Mouse (Mus musculus) right cerebral cortex, postnatal 10 days (tissue): Measurements from ENCODE around the gene 6430531B16Rik.

Experiments used
- DNase-seq, 2 experiments: peaks; one replicate each; pipeline ENCODE4 v3.0.0; 2021; ENCODE audit warnings: low spot score in 2 of 2

6430531B16Rik gene

GRCm38 (mm10) chr7:139978278-139978892 lies at the start of gene 6430531B16Rik:
6430531B16Rik (minus strand) TSS chr7:139978755.
- peak; percentile 94 to 95 for DNase-seq

- DNase-seq, result peak in 1 of 2 experiments; percentile 15
These were observed 32.8 kb upstream of the 6430531B16Rik start for GRCm38 (mm10) chr7:140011336-140011735.

GRCm38 (mm10) chr7:140007781-140008180 lies 29.2 kb upstream of the 6430531B16Rik start:
- DNase-seq, result peak; percentile 14 to 15

GRCm38 (mm10) chr7:140006861-140007611 lies 28.5 kb upstream of the 6430531B16Rik start:
- DNase-seq, result peak in 1 of 2 experiments; percentile 13

GRCm38 (mm10) chr7:140004666-140005065 lies 26.1 kb upstream of the 6430531B16Rik start:
- DNase-seq, result peak in 1 of 2 experiments; percentile 11

- DNase-seq, result peak in 1 of 2 experiments; percentile 12
These were observed 22.7 kb upstream of the 6430531B16Rik start for GRCm38 (mm10) chr7:140001086-140001740.

GRCm38 (mm10) chr7:139998691-139999350 lies 20.3 kb upstream of the 6430531B16Rik start:
- DNase-seq, result peak in 1 of 2 experiments; percentile 22

- DNase-seq, result peak; percentile 60 to 72
These were observed 16.1 kb upstream of the 6430531B16Rik start for GRCm38 (mm10) chr7:139994676-139995075.

- DNase-seq, result no peak
These were observed 15.6 kb upstream of the 6430531B16Rik start for GRCm38 (mm10) chr7:139994202-139994601.

GRCm38 (mm10) chr7:139993532-139993931 lies 15.0 kb upstream of the 6430531B16Rik start:
- no peak for DNase-seq

- no peak for DNase-seq
These were observed 13.9 kb upstream of the 6430531B16Rik start, which contains the start of gene Adam8 for GRCm38 (mm10) chr7:139992406-139992805. Adam8 (minus strand) TSS chr7:139992562.

GRCm38 (mm10) chr7:139990864-139991394 lies 12.4 kb upstream of the 6430531B16Rik start:
- DNase-seq, result no peak

- DNase-seq, result no peak
These were observed 9.7 kb upstream of the 6430531B16Rik start for GRCm38 (mm10) chr7:139988272-139988671.

- no peak for DNase-seq
These were observed 6.0 kb upstream of the 6430531B16Rik start for GRCm38 (mm10) chr7:139984505-139984904.

- DNase-seq, result no peak
These were observed 3.5 kb upstream of the 6430531B16Rik start for GRCm38 (mm10) chr7:139982058-139982457.

- DNase-seq, result no peak
These were observed 2.2 kb upstream of the 6430531B16Rik start for GRCm38 (mm10) chr7:139980778-139981177.

GRCm38 (mm10) chr7:139979011-139979719 lies 610 bp upstream of the 6430531B16Rik start:
- DNase-seq, result peak in 1 of 2 experiments; percentile 56

GRCm38 (mm10) chr7:139975471-139975870 lies 3.1 kb downstream of the 6430531B16Rik start:
- DNase-seq, result no peak

- no peak for DNase-seq
These were observed 4.2 kb downstream of the 6430531B16Rik start for GRCm38 (mm10) chr7:139974307-139974706.

- DNase-seq, result no peak
These were observed 5.6 kb downstream of the 6430531B16Rik start for GRCm38 (mm10) chr7:139972923-139973331.

GRCm38 (mm10) chr7:139971436-139971835 lies 7.1 kb downstream of the 6430531B16Rik start:
- no peak for DNase-seq
